Mouse (Mus musculus): ENCODE data around the gene Htt. TPM values are rescaled to one million over a fixed set of nuclear protein-coding genes. Genes with fewer than 3 reads are reported as not detected.

Htt gene
- polyA plus RNA-seq, 1 experiment from 2014 or later = 18.7 TPM

DNA sequence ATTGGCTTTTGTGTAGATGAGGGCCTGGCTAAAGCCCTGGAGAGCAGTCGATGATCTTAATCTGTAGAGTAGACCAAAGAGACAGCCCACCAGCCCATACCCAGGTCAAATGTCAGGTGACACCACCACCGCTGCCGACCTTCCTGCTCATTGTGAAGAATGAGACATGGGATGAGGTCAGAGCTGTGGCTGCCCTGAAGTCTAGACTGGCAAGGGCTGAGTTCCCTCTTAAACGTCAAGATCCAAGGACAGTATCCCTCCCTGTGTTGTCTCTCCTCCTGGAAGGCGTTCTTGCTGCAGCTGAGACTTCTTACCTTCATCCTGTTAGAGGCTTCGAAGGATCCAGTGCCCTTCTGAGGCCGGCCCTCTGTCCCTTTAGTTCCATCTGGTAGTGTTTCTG is 194.6 kb downstream of the Htt start:
- Histone ChIP-seq H3K4me3 (replicated peaks; ENCODE audit: low read length) (no peak overlapping the region), H3K9ac (replicated peaks; ENCODE audit: low read depth, low read length) (no peak overlapping the region), H3K36me3 (ENCODE audit: control insufficient read depth, insufficient read depth) (peaks cover 7% of the 10 kb centered on the region; the same call in 1 of the 2 replicates), H3K27ac (ENCODE audit: low read length) (no peak overlapping the region), H3K4me2 (ENCODE audit: low read length) (no peak overlapping the region), H3K27me3 (replicated peaks; ENCODE audit: control insufficient read depth, insufficient read depth, low read length) (no peaks in the 10 kb centered on the region), H3K9me3 (ENCODE audit: control insufficient read depth, low read length) (no peaks in the 10 kb centered on the region), H3K4me1 (replicated peaks; ENCODE audit: control insufficient read depth, insufficient read depth, low read length) (peaks cover 40% of the 10 kb centered on the region)
- ATAC-seq = no peak
- 84% methylated on average over 7 of the region's 7 CpGs for WGBS

DNA sequence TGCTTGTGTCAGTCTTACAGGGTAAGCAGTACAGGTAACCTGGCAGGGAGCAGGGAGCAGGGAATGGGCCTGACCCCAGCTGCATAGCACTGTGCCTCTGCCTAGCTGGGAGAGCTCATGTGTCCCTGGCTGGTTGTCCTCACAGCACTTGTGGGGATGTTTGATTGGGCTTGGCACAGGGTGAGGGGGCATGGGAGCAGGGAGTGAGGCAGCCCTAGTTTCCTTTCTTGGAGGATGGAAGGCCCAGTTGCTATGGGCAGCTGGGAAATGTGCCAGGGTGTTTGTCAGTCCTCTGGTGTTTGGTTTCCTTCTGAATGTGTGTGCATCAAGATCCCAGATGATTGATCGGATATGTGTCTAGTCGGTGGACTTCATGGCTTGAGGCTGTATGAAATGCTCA is 195.5 kb downstream of the Htt start:
- no peaks in the 10 kb centered on the region for H3K9me3 ChIP-seq (ENCODE audit: control insufficient read depth, low read length)
- 0 out of 2 replicates have a peak overlapping the region, but pooled peaks have one; percentile 9 for H3K27ac ChIP-seq (ENCODE audit: low read length)
- WGBS = 68% methylated on average over 2 of the region's 2 CpGs
- H3K4me3 ChIP-seq (replicated peaks; ENCODE audit: low read length) = no peak overlapping the region
- H3K27me3 ChIP-seq (replicated peaks; ENCODE audit: control insufficient read depth, insufficient read depth, low read length) = no peaks in the 10 kb centered on the region
- H3K4me2 ChIP-seq (ENCODE audit: low read length) = no peak overlapping the region
- peaks cover 36% of the 10 kb centered on the region for H3K4me1 ChIP-seq (replicated peaks; ENCODE audit: control insufficient read depth, insufficient read depth, low read length)
- H3K36me3 ChIP-seq (ENCODE audit: control insufficient read depth, insufficient read depth) = peaks cover 7% of the 10 kb centered on the region; the same call in 1 of the 2 replicates
- peak; percentile 76 for ATAC-seq
- no peak overlapping the region for H3K9ac ChIP-seq (replicated peaks; ENCODE audit: low read depth, low read length)

DNA sequence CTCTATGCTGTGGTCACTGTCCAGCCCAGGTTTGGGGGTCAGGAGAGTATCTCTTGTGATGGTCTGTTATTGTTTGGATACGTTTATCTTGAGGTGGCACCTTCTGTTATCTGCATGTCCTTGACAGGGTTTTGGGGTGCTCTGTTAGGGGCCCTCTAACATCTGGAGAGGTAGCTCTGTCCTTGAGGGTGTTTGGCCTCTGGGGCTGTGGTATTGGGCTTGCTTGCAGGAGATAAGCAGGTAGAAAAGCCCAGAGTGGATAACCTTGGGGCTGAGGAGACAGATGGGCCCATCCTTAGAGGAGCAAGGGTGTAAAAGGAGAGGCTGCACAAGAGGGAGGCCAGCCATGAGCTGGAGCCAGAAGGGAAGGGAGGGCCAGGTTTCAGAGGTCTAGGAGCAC is 198.5 kb downstream of the Htt start:
- WGBS = 94% methylated on average over 1 of the region's 1 CpGs
- Histone ChIP-seq H3K36me3 (ENCODE audit: control insufficient read depth, insufficient read depth) (no peaks in the 10 kb centered on the region), H3K27ac (ENCODE audit: low read length) (no peak overlapping the region), H3K27me3 (replicated peaks; ENCODE audit: control insufficient read depth, insufficient read depth, low read length) (no peaks in the 10 kb centered on the region), H3K4me1 (replicated peaks; ENCODE audit: control insufficient read depth, insufficient read depth, low read length) (peaks cover 24% of the 10 kb centered on the region), H3K9me3 (ENCODE audit: control insufficient read depth, low read length) (no peaks in the 10 kb centered on the region), H3K4me3 (replicated peaks; ENCODE audit: low read length) (no peak overlapping the region), H3K4me2 (ENCODE audit: low read length) (no peak overlapping the region), H3K9ac (replicated peaks; ENCODE audit: low read depth, low read length) (no peak overlapping the region)
- no peak for ATAC-seq

MicroRNA genes within 50 kb of the gene (microRNA counts, 519-probe panel; counts per million panel counts)
- microRNA mmu-miR-467g = 2,227 counts per million, percentile 47 among the panel's probes with 10 or more counts

Small RNA genes lying within 50 kb of the gene (microRNA-seq; reads per million reads assigned to microRNA genes)
- not detected for gene Mir467g

Other genes starting within 250 kb of the Htt start
- 8.6 and 8.7 TPM in 2 replicates for gene Tnip2, start 247.7 kb upstream of the Htt start, polyA plus RNA-seq (2015; fragmentation: Nextera tagmentation; extraction: Ambion mirVana)
- 29.1 and 31.2 TPM in 2 replicates for gene Sh3bp2, start 235.9 kb upstream of the Htt start, polyA plus RNA-seq (2015; fragmentation: Nextera tagmentation; extraction: Ambion mirVana)
- 224 and 243 TPM in 2 replicates for gene Add1, start 188.1 kb upstream of the Htt start, polyA plus RNA-seq (2015; fragmentation: Nextera tagmentation; extraction: Ambion mirVana)
- gene Mfsd10, start 124.5 kb upstream of the Htt start, polyA plus RNA-seq (2015; fragmentation: Nextera tagmentation; extraction: Ambion mirVana) = 93.0 and 119 TPM in 2 replicates
- 23.7 and 26.4 TPM in 2 replicates for gene Nop14, start 101.6 kb upstream of the Htt start, polyA plus RNA-seq (2015; fragmentation: Nextera tagmentation; extraction: Ambion mirVana)
- gene Grk4, start 101.4 kb upstream of the Htt start, polyA plus RNA-seq (2015; fragmentation: Nextera tagmentation; extraction: Ambion mirVana) = 1.4 and 2.4 TPM in 2 replicates
- gene Msantd1, start 146.3 kb downstream of the Htt start, polyA plus RNA-seq (2015; fragmentation: Nextera tagmentation; extraction: Ambion mirVana) = 4.9 and 7.2 TPM in 2 replicates
- 60.8 and 62.4 TPM in 2 replicates for gene Rgs12, start 187.7 kb downstream of the Htt start, polyA plus RNA-seq (2015; fragmentation: Nextera tagmentation; extraction: Ambion mirVana)

All from forebrain, embryonic 16.5 days (tissue).